Mouse (Mus musculus) liver, postnatal 0 days (tissue): Measurements from ENCODE around the gene Dynlt1f.
"Not testable (repeated sequence)": the region's sequence is repeated elsewhere in the genome, so short reads cannot be mapped to it uniquely, and the experiment has no call there.

ENCODE experiments used
- CTCF ChIP-seq: sonication (generic); IDR thresholded peaks from 2 replicates; pipeline ENCODE4 v1.5.1; 2016; ENCODE audit warnings: antibody characterized with exemption, low read depth
- EP300 ChIP-seq: IDR thresholded peaks from 2 replicates; pipeline ENCODE4 v1.6.1; 2016; ENCODE audit warnings: antibody characterized with exemption, low read depth, mild to moderate bottlenecking

DNA sequence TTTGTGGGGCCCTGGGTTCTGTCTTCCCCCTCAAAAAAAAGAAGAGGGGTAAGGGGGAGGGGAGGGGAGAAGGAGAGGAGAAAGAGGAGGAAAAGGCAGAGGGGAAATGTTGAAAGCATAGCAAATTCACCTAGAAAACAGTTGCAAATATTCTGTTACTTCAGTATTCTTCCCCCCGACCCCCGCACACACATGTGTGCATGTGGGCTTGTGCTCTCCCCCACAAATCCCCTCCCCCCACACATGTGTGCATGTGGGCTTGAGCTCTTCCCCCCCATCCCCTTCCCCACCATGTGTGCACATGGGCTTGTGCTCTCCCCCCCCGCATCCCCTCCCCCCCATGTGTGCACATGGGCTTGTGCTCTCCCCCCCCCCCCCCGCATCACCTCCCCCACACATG, 33.6 kb upstream of the Dynlt1f start:
- TF ChIP-seq EP300, CTCF: not testable (repeated sequence)
